Comparison of ENCODE assay signal across 19 mouse cellular contexts in genomic region chr14:52155008-52155407, GRCm38 (mm10).
"Had no signal": no experiment of that assay in that cellular context is flagged by ENCODE, and none has a peak within 500 bp of the region (broad histone marks: within the 10 kb centered on the region; RNA-seq: fewer than 3 reads in every experiment).

No protein-coding gene starts in this region.

- ATAC-seq: midbrain, embryonic 16.5 days had no signal

- H3K9ac ChIP-seq: lung, embryonic 14.5 days; midbrain, embryonic 12.5 days; neural tube, embryonic 13.5 days; neural tube, embryonic 15.5 days had no signal

- H3K27ac ChIP-seq: midbrain, embryonic 10.5 days; midbrain, embryonic 12.5 days; neural tube, embryonic 13.5 days; neural tube, embryonic 15.5 days had no signal

- DNase-seq: lung, adult 18-20 months; lung, embryonic 14.5 days; lung, postnatal 10 days; lung, postnatal 4 days; midbrain, embryonic 14.5 days; retina, postnatal 1 day; right cerebral cortex, adult 18-20 months; right cerebral cortex, postnatal 14 days; right cerebral cortex, postnatal 4 days; spleen, adult 18-20 months; thymus, adult 18-20 months; thymus, postnatal 14 days; thymus, postnatal 36 days had no signal

- H3K4me3 ChIP-seq: midbrain, embryonic 10.5 days; midbrain, embryonic 12.5 days; myocyte; neural tube, embryonic 13.5 days; neural tube, embryonic 15.5 days had no signal

- H3K4me1 ChIP-seq: neural tube, embryonic 13.5 days; neural tube, embryonic 15.5 days had no signal

- H3K4me2 ChIP-seq: lung, embryonic 14.5 days; midbrain, embryonic 12.5 days; neural tube, embryonic 13.5 days; neural tube, embryonic 15.5 days had no signal

- H3K27me3 ChIP-seq: midbrain, embryonic 12.5 days; neural tube, embryonic 13.5 days; neural tube, embryonic 15.5 days had no signal

- H3K9me3 ChIP-seq: midbrain, embryonic 10.5 days; midbrain, embryonic 12.5 days; neural tube, embryonic 13.5 days; neural tube, embryonic 15.5 days had no signal
